ENCODE assay signal across 8 mouse cellular contexts in genomic region chr16:20732251-20732924, GRCm38 (mm10). TPM values are rescaled to one million over a fixed set of nuclear protein-coding genes. Genes with fewer than 3 reads are reported as not detected.
DNase-seq lines count a peak whose midpoint lies in the region; ATAC-seq lines count a peak whose summit lies in the region.

No protein-coding gene starts in this region.

- H3K4me2 ChIP-seq in kidney, embryonic 14.5 days (replicated peaks; ENCODE audit: low read depth, low read length): peak overlapping the region; percentile 99
- H3K4me2 ChIP-seq in embryonic facial prominence, embryonic 14.5 days (ENCODE audit: low read depth, low read length): peak overlapping the region; percentile 98
- peak overlapping the region; percentile 94 for H3K4me2 ChIP-seq in limb, embryonic 15.5 days
- peak overlapping the region; percentile 98 for H3K4me2 ChIP-seq in stomach, embryonic 15.5 days

- H3K9me3 ChIP-seq in kidney, embryonic 14.5 days (ENCODE audit: control insufficient read depth, low read length): no peaks in the 10 kb centered on the region
- H3K9me3 ChIP-seq in embryonic facial prominence, embryonic 14.5 days (ENCODE audit: control insufficient read depth, low read length): no peaks in the 10 kb centered on the region
- no peaks in the 10 kb centered on the region for H3K9me3 ChIP-seq in limb, embryonic 15.5 days
- no peaks in the 10 kb centered on the region for H3K9me3 ChIP-seq in stomach, embryonic 15.5 days

- no peak for DNase-seq in kidney, adult 8-10 months
- DNase-seq in R1 (ENCODE audit: low read depth, low spot score): peak; percentile 48
- peak; percentile 54 for DNase-seq in embryonic facial prominence, embryonic 14.5 days (ENCODE audit: low spot score)
- no peak for DNase-seq in gastrocnemius, adult 8-10 months (ENCODE audit: low spot score in 2 of 2)
- DNase-seq in kidney, adult 11 months: no peak

- WGBS in kidney, embryonic 14.5 days: under 1% methylated on average over 25 of the region's 30 CpGs
- WGBS in embryonic facial prominence, embryonic 14.5 days: under 1% methylated on average over 21 of the region's 30 CpGs
- under 1% methylated on average over 22 of the region's 30 CpGs for WGBS in limb, embryonic 15.5 days
- WGBS in stomach, embryonic 15.5 days: 2% methylated on average over 21 of the region's 30 CpGs

- no peaks in the 10 kb centered on the region for H3K36me3 ChIP-seq in kidney, embryonic 14.5 days (ENCODE audit: control insufficient read depth, insufficient read depth, low read length)
- H3K36me3 ChIP-seq in embryonic facial prominence, embryonic 14.5 days (ENCODE audit: control insufficient read depth, insufficient read depth, low read length): peaks cover 6% of the 10 kb centered on the region; the same call in 1 of the 2 replicates
- H3K36me3 ChIP-seq in limb, embryonic 15.5 days: peaks cover 7% of the 10 kb centered on the region; the same call in 1 of the 2 replicates
- no peaks in the 10 kb centered on the region for H3K36me3 ChIP-seq in stomach, embryonic 15.5 days

- H3K4me3 ChIP-seq in kidney, embryonic 14.5 days (ENCODE audit: low read length): peak overlapping the region; percentile 69
- H3K4me3 ChIP-seq in embryonic facial prominence, embryonic 14.5 days (ENCODE audit: low read depth, low read length): peak overlapping the region; percentile 74
- peak overlapping the region; percentile 68 for H3K4me3 ChIP-seq in limb, embryonic 15.5 days
- peak overlapping the region; percentile 64 for H3K4me3 ChIP-seq in stomach, embryonic 15.5 days (replicated peaks)

- H3K9ac ChIP-seq in kidney, embryonic 14.5 days (ENCODE audit: low read depth, low read length): peak overlapping the region; percentile 77
- H3K9ac ChIP-seq in embryonic facial prominence, embryonic 14.5 days (ENCODE audit: low read depth, low read length): peak overlapping the region; percentile 83
- H3K9ac ChIP-seq in limb, embryonic 15.5 days: peak overlapping the region; percentile 85
- H3K9ac ChIP-seq in stomach, embryonic 15.5 days: peak overlapping the region; percentile 69

- peaks cover 16% of the 10 kb centered on the region; the same call in 1 of the 2 replicates for H3K4me1 ChIP-seq in kidney, embryonic 14.5 days (ENCODE audit: control insufficient read depth, insufficient read depth, low read length)
- H3K4me1 ChIP-seq in embryonic facial prominence, embryonic 14.5 days (ENCODE audit: control insufficient read depth, insufficient read depth, low read length): peaks cover 7% of the 10 kb centered on the region; the same call in 1 of the 2 replicates
- peaks cover 25% of the 10 kb centered on the region for H3K4me1 ChIP-seq in limb, embryonic 15.5 days
- H3K4me1 ChIP-seq in stomach, embryonic 15.5 days: peaks cover 10% of the 10 kb centered on the region

- ATAC-seq in kidney, embryonic 14.5 days (ENCODE audit: low FRiP score, low TSS enrichment): peak; percentile 58
- ATAC-seq in embryonic facial prominence, embryonic 14.5 days (ENCODE audit: low read depth): peak; percentile 42
- ATAC-seq in limb, embryonic 15.5 days (ENCODE audit: insufficient number of reproducible peaks, low FRiP score, low TSS enrichment, low read depth): peak; percentile 50
- ATAC-seq in stomach, embryonic 15.5 days (ENCODE audit: insufficient read depth, low FRiP score, low read depth): 0 out of 2 replicates have a peak, but pooled peaks have one; percentile 30

- peak overlapping the region; percentile 65; the same call in 1 of the 2 replicates for H3K27ac ChIP-seq in kidney, embryonic 14.5 days (ENCODE audit: low read depth, low read length)
- peak overlapping the region; percentile 83 for H3K27ac ChIP-seq in embryonic facial prominence, embryonic 14.5 days (replicated peaks; ENCODE audit: low read depth, low read length)
- H3K27ac ChIP-seq in limb, embryonic 15.5 days: peak overlapping the region; percentile 91
- H3K27ac ChIP-seq in stomach, embryonic 15.5 days: peak overlapping the region; percentile 75

- H3K27me3 ChIP-seq in kidney, embryonic 14.5 days (ENCODE audit: control insufficient read depth, insufficient read depth, low read length): peaks cover 21% of the 10 kb centered on the region
- peaks cover 26% of the 10 kb centered on the region for H3K27me3 ChIP-seq in embryonic facial prominence, embryonic 14.5 days (replicated peaks; ENCODE audit: control insufficient read depth, insufficient read depth, low read length)
- H3K27me3 ChIP-seq in limb, embryonic 15.5 days: peaks cover 33% of the 10 kb centered on the region
- peaks cover 19% of the 10 kb centered on the region for H3K27me3 ChIP-seq in stomach, embryonic 15.5 days (replicated peaks)

RNA-seq across cellular contexts. Expression of gene Chrd, which starts 0.5 kb away (rescaled TPM):
- polyA plus RNA-seq in kidney, embryonic 14.5 days (2014; fragmentation: Nextera tagmentation; extraction: Ambion mirVana): 3.9 and 4.6 TPM in 2 replicates
- polyA plus RNA-seq in embryonic facial prominence, embryonic 14.5 days (2014; fragmentation: Nextera tagmentation; extraction: Ambion mirVana): 9.1 and 11.7 TPM in 2 replicates
- polyA plus RNA-seq in limb, embryonic 15.5 days (2015; fragmentation: Nextera tagmentation; extraction: Ambion mirVana): 12.2 and 12.8 TPM in 2 replicates
- polyA plus RNA-seq in stomach, embryonic 15.5 days (2015; fragmentation: Nextera tagmentation; extraction: Ambion mirVana): 4.0 and 4.7 TPM in 2 replicates
- 1 to 10 TPM; 1.3 to 2.9 (median 2.3) TPM for total RNA-seq in gastrocnemius, adult 8-10 months (2022)

RNA-seq across cellular contexts. Expression of gene Thpo, which starts 1.9 kb away (rescaled TPM):
- 0.89 and 1.2 TPM in 2 replicates for polyA plus RNA-seq in kidney, embryonic 14.5 days (2014; fragmentation: Nextera tagmentation; extraction: Ambion mirVana)
- 0.54 and 0.89 TPM in 2 replicates for polyA plus RNA-seq in embryonic facial prominence, embryonic 14.5 days (2014; fragmentation: Nextera tagmentation; extraction: Ambion mirVana)
- polyA plus RNA-seq in limb, embryonic 15.5 days (2015; fragmentation: Nextera tagmentation; extraction: Ambion mirVana): 0.66 and 0.83 TPM in 2 replicates
- 1.0 and 1.1 TPM in 2 replicates for polyA plus RNA-seq in stomach, embryonic 15.5 days (2015; fragmentation: Nextera tagmentation; extraction: Ambion mirVana)
- 1 to 10 TPM; 4.8 to 7.1 (median 6.2) TPM for total RNA-seq in gastrocnemius, adult 8-10 months (2022)

RNA-seq across cellular contexts. Expression of gene Clcn2, which starts 14.8 kb away (rescaled TPM):
- 15.5 and 17.3 TPM in 2 replicates for polyA plus RNA-seq in kidney, embryonic 14.5 days (2014; fragmentation: Nextera tagmentation; extraction: Ambion mirVana)
- polyA plus RNA-seq in embryonic facial prominence, embryonic 14.5 days (2014; fragmentation: Nextera tagmentation; extraction: Ambion mirVana): 11.9 and 13.3 TPM in 2 replicates
- 12.7 and 13.8 TPM in 2 replicates for polyA plus RNA-seq in limb, embryonic 15.5 days (2015; fragmentation: Nextera tagmentation; extraction: Ambion mirVana)
- 15.3 and 20.2 TPM in 2 replicates for polyA plus RNA-seq in stomach, embryonic 15.5 days (2015; fragmentation: Nextera tagmentation; extraction: Ambion mirVana)
- 1 to 10 TPM in 2 of 4 experiments, under 1 TPM in 2; 0.68 to 1.2 (median 1.1) TPM for total RNA-seq in gastrocnemius, adult 8-10 months (2022)

RNA-seq across cellular contexts. Expression of gene Polr2h, which starts 14.9 kb away (rescaled TPM):
- polyA plus RNA-seq in kidney, embryonic 14.5 days (2014; fragmentation: Nextera tagmentation; extraction: Ambion mirVana): 147 and 172 TPM in 2 replicates
- 107 and 115 TPM in 2 replicates for polyA plus RNA-seq in embryonic facial prominence, embryonic 14.5 days (2014; fragmentation: Nextera tagmentation; extraction: Ambion mirVana)
- polyA plus RNA-seq in limb, embryonic 15.5 days (2015; fragmentation: Nextera tagmentation; extraction: Ambion mirVana): 87.1 and 89.8 TPM in 2 replicates
- 95.7 and 97.3 TPM in 2 replicates for polyA plus RNA-seq in stomach, embryonic 15.5 days (2015; fragmentation: Nextera tagmentation; extraction: Ambion mirVana)
- total RNA-seq in gastrocnemius, adult 8-10 months (2022): 10 to 100 TPM in 2 of 4 experiments, 1 to 10 TPM in 2; 7.5 to 10.5 (median 9.9) TPM

RNA-seq across cellular contexts. Expression of gene Fam131a, which starts 39.3 kb away (rescaled TPM):
- 3.8 and 5.5 TPM in 2 replicates for polyA plus RNA-seq in kidney, embryonic 14.5 days (2014; fragmentation: Nextera tagmentation; extraction: Ambion mirVana)
- polyA plus RNA-seq in embryonic facial prominence, embryonic 14.5 days (2014; fragmentation: Nextera tagmentation; extraction: Ambion mirVana): 10.9 and 11.2 TPM in 2 replicates
- 12.8 and 13.2 TPM in 2 replicates for polyA plus RNA-seq in limb, embryonic 15.5 days (2015; fragmentation: Nextera tagmentation; extraction: Ambion mirVana)
- polyA plus RNA-seq in stomach, embryonic 15.5 days (2015; fragmentation: Nextera tagmentation; extraction: Ambion mirVana): 8.5 and 9.1 TPM in 2 replicates
- 10 to 100 TPM; 48.8 to 74.6 (median 59.1) TPM for total RNA-seq in gastrocnemius, adult 8-10 months (2022)

Comparison
In these comparisons a context has a peak if more than half of its experiments do, and no peak if none do; other contexts are left out.
1. DNase-seq: peak in R1 (single experiment) and embryonic facial prominence, embryonic 14.5 days (single experiment); none in kidney, adult 8-10 months (0 of 2), gastrocnemius, adult 8-10 months (0 of 2) and kidney, adult 11 months (single experiment).
2. Peak in every context shown above with its lines, with median percentiles within 50 percentile points of each other: ATAC-seq, H3K27ac ChIP-seq, H3K4me2 ChIP-seq, H3K4me3 ChIP-seq and H3K9ac ChIP-seq.